Mouse (Mus musculus) bone marrow, adult 2 months (tissue): ENCODE measurements around the gene Bcl2.

Source experiments
- CTCF ChIP-seq: fragments of 200-500 bp; IDR thresholded peaks from 2 replicates; pipeline ENCODE4 v1.5.1; 2011; ENCODE audit warnings: low read length, control low read depth; ENCODE audit not compliant: control insufficient read depth, insufficient read depth
- POLR2A ChIP-seq: fragments of 200-500 bp; IDR thresholded peaks from 2 replicates; pipeline ENCODE4 v1.6.1; 2011; ENCODE audit warnings: low read depth, mild to moderate bottlenecking, control low read depth, low read length, borderline replicate concordance; ENCODE audit not compliant: control insufficient read depth

DNA sequence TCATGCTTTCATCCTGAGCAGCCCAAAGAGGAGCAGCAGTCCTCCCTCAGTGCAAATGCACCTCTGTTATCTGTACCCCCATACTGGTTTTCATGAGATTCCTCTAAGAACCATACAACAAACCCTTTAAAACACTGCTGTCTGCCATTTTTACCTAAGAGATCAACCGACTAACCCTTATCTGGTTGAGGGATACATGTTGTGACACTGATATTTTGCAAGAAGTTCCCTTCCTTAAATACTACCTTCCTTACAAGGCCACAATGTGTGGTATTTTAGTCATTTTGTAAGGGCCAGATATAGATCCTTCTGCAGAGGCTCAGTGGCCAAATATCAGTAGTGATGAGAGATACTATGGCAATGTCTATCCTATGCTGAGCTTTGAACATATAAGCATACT, 134.3 kb downstream of the Bcl2 start:
- no peak for TF ChIP-seq POLR2A
- TF ChIP-seq CTCF = no peak
